Mouse (Mus musculus): ENCODE data around the gene Tbcel. TPM values are rescaled to one million over a fixed set of nuclear protein-coding genes. Genes with fewer than 3 reads are reported as not detected.

The Tbcel gene
- total RNA-seq, 2 experiments from 2014 or later: 48.6 to 48.9 TPM

DNA sequence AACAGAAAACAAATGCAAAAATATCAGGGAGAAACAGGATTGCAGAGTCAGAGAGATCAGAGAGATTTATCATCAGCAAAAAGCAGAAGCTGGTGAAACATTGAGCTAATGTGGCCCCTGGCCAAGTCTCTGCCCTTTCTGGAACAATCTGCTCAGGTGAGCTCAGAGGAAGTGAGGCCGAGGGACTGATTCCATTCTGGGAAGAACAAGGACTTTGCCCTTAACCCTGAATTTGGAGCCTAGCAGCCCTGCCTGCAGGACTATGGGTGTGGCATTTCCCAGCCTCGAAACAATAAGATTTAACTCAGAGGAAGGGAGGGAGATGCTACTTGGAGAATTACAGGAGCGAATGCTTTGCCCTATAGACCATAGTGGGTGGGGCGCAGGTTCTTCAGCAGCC lies 4.7 kb upstream of the Tbcel start:
- intact Hi-C loops (cut with DNase I): no loop called here
- Histone ChIP-seq H3K27ac (no peak overlapping the region), H3K4me3 (no peak overlapping the region)
- DNase-seq (ENCODE audit: extremely low spot score in 1 of 2, low spot score in 2 of 2): no peak
- no peak for TF ChIP-seq CTCF (IDR thresholded peaks at IDR 0.05)

DNA sequence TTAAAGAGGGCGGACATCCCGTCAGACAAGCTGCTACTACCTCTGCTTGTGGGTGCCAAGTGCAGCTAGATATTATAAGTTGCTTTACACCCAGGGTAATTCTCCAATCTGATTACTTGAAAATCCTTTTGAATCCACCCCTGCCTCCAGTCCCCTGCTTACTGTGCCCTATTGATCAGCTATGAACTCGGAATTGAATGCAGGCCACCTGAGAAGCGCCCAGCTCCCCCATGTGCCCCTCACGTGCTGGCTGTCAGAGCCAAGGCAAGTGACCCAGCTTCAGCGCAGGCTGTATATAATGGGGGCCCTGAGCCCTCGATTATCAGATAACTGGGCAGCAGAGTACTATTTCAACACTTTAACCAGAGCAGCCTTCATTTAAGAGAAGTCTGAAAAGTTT lies 626 bp upstream of the Tbcel start:
- intact Hi-C loops (cut with DNase I): no loop called here
- no peak for TF ChIP-seq CTCF (IDR thresholded peaks at IDR 0.05)

DNA sequence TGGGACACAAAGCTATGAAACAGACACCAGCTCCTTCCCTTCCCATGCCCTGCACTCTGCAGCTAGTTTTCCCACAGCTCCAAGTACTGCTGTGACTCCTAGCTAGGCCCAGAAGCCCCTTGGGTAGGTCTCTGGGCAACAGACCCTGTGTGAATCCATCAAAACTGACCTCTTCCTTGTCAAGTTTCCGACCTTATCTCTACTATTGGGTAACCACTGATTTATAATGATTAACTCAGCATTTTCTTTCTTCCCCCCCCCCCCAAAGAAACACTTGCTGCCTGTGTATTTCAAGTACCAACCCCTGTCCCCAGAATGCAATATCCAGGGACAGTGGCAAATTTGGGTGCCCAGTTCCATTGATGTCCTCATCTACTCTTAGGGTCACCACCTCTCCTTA lies 587 bp downstream of the Tbcel start:
- DNase-seq (ENCODE audit: extremely low spot score in 1 of 2, low spot score in 2 of 2): no peak
- Histone ChIP-seq H3K4me3 (no peak overlapping the region), H3K27ac (no peak overlapping the region)
- no peak for TF ChIP-seq CTCF (IDR thresholded peaks at IDR 0.05)
- intact Hi-C loops (cut with DNase I): no loop called here

More for the DNA sequence above, 626 bp upstream of the Tbcel start:
- Histone ChIP-seq H3K4me3 (no peak overlapping the region), H3K27ac (no peak overlapping the region)
- no peak for DNase-seq (ENCODE audit: extremely low spot score in 1 of 2, low spot score in 2 of 2)

DNA sequence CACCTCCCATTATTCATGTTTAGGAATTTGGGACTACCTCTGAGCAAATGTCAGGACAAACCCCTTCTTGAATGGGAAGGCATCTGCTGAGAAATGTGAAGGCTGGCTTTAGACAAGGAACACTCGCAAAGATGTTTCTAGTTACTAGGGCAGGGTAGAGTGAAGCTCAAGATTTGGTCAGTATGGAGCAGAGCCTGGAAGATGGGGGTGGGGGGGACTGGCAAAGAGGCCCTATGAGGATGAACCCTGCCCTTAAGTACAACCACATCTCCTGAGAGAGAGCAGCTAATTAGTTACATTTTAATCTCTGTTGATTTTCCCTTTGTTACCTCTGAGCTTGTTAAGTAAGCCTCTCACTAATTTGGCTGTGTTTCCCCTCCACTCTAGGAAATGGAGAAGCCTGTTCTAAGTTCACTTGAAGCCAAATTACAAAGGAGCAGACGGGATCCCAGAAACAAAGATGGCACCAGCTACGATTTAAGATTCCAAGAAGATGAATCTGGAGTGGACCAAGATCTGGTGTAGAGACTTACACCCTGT lies 2.6 kb downstream of the Tbcel start:
- H3K27ac ChIP-seq: no peak overlapping the region
- no peak for TF ChIP-seq CTCF (IDR thresholded peaks at IDR 0.05)
- DNase-seq (ENCODE audit: extremely low spot score in 1 of 2, low spot score in 2 of 2): no peak
- intact Hi-C loops (cut with DNase I): no loop called here
- H3K4me3 ChIP-seq: no peak overlapping the region

DNA sequence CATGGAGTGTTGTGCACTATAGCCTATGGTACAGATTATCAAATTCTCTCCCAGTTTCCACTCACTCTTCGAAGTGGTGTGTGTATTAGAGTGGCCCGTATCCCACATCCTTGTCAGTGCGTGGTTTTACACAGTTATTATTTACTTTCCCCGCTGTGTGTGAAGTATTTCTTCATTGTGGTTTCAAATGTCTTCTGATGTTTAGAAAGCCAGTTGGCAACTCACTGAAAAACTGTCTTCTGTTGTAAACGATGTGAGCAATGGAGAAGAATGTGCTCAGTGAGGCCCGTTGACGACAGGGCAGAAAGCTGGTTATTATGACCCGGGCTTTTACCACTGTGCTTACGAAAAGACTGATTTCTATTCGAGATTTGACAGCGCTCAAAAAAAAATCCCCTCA lies 3.0 kb downstream of the Tbcel start:
- Histone ChIP-seq H3K4me3 (no peak overlapping the region), H3K27ac (no peak overlapping the region)
- no peak for DNase-seq (ENCODE audit: extremely low spot score in 1 of 2, low spot score in 2 of 2)
- intact Hi-C loops (cut with DNase I): no loop called here
- TF ChIP-seq CTCF (IDR thresholded peaks at IDR 0.05): no peak

DNA sequence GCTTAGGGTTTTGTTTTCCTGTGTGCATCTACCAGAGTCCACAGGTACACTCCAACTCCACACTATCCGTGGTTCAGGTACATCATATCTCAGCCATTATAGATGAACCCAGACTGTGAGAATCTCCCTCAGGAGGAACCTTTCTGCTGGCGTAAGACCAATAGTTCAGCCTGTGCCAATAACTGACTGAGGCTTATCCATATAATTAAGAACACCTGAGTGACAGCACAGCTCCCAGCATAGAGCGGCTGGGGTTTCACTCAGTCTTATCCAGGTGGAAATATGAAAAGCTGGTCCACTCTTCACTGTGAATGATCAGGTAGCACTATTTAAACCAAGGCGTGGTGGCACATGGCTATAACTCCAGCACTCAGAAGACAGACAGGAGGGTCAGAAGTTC lies 3.9 kb downstream of the Tbcel start:
- no peak for DNase-seq (ENCODE audit: extremely low spot score in 1 of 2, low spot score in 2 of 2)
- no peak for TF ChIP-seq CTCF (IDR thresholded peaks at IDR 0.05)
- Histone ChIP-seq H3K27ac (no peak overlapping the region), H3K4me3 (no peak overlapping the region)
- intact Hi-C loops (cut with DNase I): no loop called here

DNA sequence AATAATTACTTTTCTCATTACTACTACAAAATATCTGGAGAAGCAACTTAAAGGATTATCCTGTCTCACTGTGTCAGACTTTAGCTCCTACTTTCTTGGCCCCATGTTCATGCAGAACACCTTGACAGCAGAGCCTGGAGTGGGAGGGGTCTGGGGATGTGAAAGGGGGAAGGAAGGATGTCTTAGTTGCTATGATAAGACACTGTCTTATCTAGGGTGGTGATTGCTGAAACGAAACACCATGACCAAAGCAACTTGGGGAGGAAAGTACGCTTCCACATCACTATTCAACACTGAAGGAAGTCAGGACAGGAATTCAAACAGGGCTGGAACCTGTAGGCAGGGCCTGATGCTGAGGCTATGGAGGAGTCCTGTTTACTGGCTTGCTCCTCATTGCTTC lies 11.3 kb downstream of the Tbcel start:
- no peak for DNase-seq (ENCODE audit: extremely low spot score in 1 of 2, low spot score in 2 of 2)
- H3K4me3 ChIP-seq: no peak overlapping the region
- intact Hi-C loops (cut with DNase I): no loop called here
- no peak overlapping the region for H3K27ac ChIP-seq
- no peak for TF ChIP-seq CTCF (IDR thresholded peaks at IDR 0.05)

DNA sequence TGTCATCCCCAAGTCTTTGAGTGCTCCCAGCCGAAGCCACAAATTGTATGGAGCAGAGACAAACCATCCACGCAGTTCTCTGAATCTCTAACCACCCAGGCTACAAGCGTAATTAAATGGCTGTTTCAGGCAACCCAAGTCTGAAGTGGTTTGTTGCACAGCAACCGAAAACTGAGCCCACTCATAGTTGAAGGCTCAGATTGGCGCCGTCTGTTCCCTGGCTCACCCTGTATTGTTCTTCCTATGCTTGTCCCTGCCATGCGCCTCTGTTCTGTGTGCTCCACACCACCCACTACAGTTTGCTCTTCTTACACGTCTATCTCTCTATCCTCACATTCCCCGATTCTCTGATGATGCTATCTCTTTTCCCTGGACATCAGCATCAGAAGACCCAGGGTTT lies 15.8 kb downstream of the Tbcel start:
- peak overlapping the region; percentile 59; the same call in 1 of the 2 replicates for H3K27ac ChIP-seq

DNA sequence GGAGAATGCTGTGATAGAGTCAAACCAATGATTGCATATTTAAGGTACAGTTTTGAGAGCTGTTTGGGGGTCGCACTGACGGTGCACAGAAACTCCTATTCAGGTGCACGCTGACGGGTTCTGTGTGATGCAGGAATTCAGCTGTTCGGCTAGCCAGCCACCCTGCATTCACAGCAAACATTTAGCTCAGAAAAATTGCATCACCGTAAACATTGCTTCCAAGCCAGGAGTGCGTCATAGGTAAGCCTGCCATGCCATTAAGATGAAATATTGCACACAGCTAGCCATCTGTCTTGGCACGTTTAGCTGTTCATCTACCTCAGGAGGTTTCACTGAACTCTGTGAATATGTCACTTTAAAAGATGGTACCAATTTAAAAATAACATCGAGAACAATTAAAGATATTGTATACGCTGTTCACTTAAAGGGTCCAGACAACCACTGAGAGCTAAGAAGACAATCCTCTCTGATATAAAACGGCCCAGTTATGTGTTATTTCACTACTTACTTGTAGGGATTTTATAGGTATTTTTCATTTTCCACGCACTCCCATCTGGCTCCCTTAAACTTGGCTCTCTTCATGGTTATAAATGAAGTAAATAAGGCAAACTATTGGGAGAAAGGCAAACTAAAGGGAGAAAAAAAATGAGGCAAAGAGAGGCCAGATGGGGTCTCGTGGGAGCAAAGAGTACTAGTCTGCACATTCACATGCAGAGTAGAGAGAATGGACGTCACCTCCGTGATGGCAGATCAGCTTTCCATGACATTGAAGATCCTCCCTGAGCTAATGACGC lies 16.8 kb downstream of the Tbcel start:
- no peak overlapping the region for H3K4me3 ChIP-seq
- TF ChIP-seq CTCF (IDR thresholded peaks at IDR 0.05): no peak
- H3K27ac ChIP-seq: peak overlapping the region; percentile 59
- no peak for DNase-seq (ENCODE audit: extremely low spot score in 1 of 2, low spot score in 2 of 2)
- intact Hi-C loops (cut with DNase I): loop anchor here (5.0 kb wide), 1 partner anchor 98 kb away; no protein-coding TSS in a partner anchor

More for the DNA sequence above, 15.8 kb downstream of the Tbcel start:
- peak; percentile 50 to 55 for DNase-seq (ENCODE audit: extremely low spot score in 1 of 2, low spot score in 2 of 2)
- TF ChIP-seq CTCF (IDR thresholded peaks at IDR 0.05): no peak
- H3K4me3 ChIP-seq: no peak overlapping the region
- intact Hi-C loops (cut with DNase I): loop anchor here (5.0 kb wide), 1 partner anchor 99 kb away; no protein-coding TSS in a partner anchor

DNA sequence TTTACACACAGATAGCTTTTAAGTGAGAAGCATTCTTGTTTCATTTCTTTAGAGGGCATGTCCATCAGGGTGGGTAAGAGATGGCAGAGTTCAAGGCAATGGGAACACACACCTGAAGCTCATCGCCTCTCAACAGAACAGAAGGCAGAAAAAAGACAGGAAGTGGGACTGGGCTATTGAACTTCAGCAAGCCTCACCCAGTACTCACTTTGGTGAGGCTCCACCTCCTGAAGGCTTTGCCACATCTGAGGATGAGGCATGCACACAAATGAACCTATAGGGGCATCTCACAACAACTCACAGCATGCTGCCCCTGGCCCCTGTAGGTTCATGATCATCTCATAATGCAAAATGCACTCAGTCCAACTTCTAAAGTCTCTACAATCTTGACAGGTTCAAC lies 19.5 kb downstream of the Tbcel start:
- DNase-seq (ENCODE audit: extremely low spot score in 1 of 2, low spot score in 2 of 2): no peak
- intact Hi-C loops (cut with DNase I): no loop called here
- Histone ChIP-seq H3K27ac (no peak overlapping the region), H3K4me3 (no peak overlapping the region)
- no peak for TF ChIP-seq CTCF (IDR thresholded peaks at IDR 0.05)

DNA sequence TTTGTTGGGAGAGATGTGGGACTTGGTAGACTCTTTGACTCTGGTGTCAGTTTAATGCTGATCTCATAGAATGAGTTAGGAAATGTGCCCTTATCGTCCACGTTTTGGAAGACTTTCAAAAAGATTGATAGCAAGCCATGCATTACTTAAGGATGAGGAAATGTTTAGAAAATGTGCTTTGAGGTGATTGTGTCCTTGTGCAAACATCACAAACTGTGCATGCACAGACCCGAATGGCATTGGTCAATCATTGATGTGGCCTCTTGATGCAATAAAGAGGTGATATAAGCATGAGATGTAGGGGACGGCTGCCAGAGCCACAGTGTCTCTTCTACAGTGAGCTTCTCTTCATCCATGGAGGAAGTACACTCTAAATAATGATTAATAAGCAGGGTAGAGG lies 20.7 kb downstream of the Tbcel start:
- no peak for DNase-seq (ENCODE audit: extremely low spot score in 1 of 2, low spot score in 2 of 2)
- intact Hi-C loops (cut with DNase I): no loop called here
- H3K27ac ChIP-seq: no peak overlapping the region
- no peak overlapping the region for H3K4me3 ChIP-seq
- no peak for TF ChIP-seq CTCF (IDR thresholded peaks at IDR 0.05)

DNA sequence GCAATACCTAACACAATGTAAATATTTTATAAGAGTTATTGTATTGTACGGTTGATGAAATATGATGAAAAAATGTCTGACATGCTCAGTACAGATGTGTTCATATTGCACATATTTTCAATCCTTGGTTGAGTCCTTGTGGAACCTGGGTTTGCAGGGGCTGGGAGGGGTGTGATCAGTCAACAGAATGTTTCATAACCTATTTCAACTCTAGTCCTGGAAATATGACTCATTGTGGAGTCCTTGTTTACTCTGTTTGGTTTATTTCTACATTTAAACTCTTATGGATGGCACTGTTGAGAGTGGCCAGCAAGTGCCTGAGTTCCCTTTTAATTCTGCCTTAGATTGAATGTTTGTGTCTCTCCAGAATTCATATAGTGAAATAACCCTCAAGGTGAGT lies 22.9 kb downstream of the Tbcel start:
- intact Hi-C loops (cut with DNase I): no loop called here
- no peak overlapping the region for H3K4me3 ChIP-seq
- no peak for DNase-seq (ENCODE audit: extremely low spot score in 1 of 2, low spot score in 2 of 2)
- no peak overlapping the region for H3K27ac ChIP-seq
- no peak for TF ChIP-seq CTCF (IDR thresholded peaks at IDR 0.05)

DNA sequence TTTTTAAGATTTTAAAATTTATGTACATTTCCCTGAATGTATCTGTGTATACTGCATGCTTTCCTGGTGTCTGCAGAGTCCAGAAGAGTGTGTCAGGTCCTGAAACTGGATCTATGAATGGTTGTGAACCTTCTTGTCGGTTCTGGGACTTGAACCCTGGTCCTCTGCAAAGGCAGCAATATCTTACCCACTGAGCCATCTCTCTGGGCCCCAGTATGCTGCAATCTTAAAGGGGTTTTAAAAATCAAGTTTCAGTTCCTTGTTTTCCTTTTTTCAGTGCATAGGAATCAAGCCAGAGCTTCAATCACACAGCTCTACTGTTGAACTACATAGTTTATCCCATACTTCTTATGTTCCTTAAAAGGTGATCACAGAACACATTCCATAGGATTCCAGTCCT lies 24.7 kb downstream of the Tbcel start:
- no peak for DNase-seq (ENCODE audit: extremely low spot score in 1 of 2, low spot score in 2 of 2)
- intact Hi-C loops (cut with DNase I): no loop called here
- Histone ChIP-seq H3K4me3 (no peak overlapping the region), H3K27ac (no peak overlapping the region)
- TF ChIP-seq CTCF (IDR thresholded peaks at IDR 0.05): no peak
